Mouse (Mus musculus): ENCODE measurements around the gene Dnah7c. TPM values are rescaled to one million over a fixed set of nuclear protein-coding genes. Genes with fewer than 3 reads are reported as not detected.
"Not testable (repeated sequence)": the region's sequence is repeated elsewhere in the genome, so short reads cannot be mapped to it uniquely, and the experiment has no call there.

The Dnah7c gene
- polyA plus RNA-seq (2015; fragmentation: Nextera tagmentation; extraction: Ambion mirVana), result 0.01 and 0.02 TPM in 2 replicates

GRCm38 (mm10) chr1:46425137-46425925 is at the start of gene Dnah7c:
Gene Dnah7c, plus strand, starts transcription at chr1:46425592.
- no peak for DNase-seq (ENCODE audit: low spot score)
- Histone ChIP-seq H3K4me2 (replicated peaks; ENCODE audit: low read depth) (peak within 1 kb of the TSS; percentile 77), H3K4me3 (ENCODE audit: low read depth, low read length) (peak within 1 kb of the TSS; percentile 39), H3K4me1 (replicated peaks; ENCODE audit: control insufficient read depth, insufficient read depth) (no peaks in the 10 kb centered on the region), H3K27me3 (ENCODE audit: control insufficient read depth, insufficient read depth, low read length) (no peaks in the 10 kb centered on the region), H3K9ac (ENCODE audit: low read length) (peak within 1 kb of the TSS; percentile 51), H3K27ac (replicated peaks) (no peak within 1 kb of the TSS), H3K36me3 (ENCODE audit: control insufficient read depth, insufficient read depth, low read length) (no peaks in the 10 kb centered on the region), H3K9me3 (ENCODE audit: control insufficient read depth, low read length) (no peaks in the 10 kb centered on the region)
- ATAC-seq (ENCODE audit: low FRiP score, low TSS enrichment), result no peak
- no peak for TF ChIP-seq EP300 (optimal IDR thresholded peaks at IDR 0.05)
- TF ChIP-seq CTCF (IDR thresholded peaks at IDR 0.05; ENCODE audit: low read depth), result peak; percentile 50
- WGBS, result 10% methylated on average over 30 of the region's 30 CpGs

DNA sequence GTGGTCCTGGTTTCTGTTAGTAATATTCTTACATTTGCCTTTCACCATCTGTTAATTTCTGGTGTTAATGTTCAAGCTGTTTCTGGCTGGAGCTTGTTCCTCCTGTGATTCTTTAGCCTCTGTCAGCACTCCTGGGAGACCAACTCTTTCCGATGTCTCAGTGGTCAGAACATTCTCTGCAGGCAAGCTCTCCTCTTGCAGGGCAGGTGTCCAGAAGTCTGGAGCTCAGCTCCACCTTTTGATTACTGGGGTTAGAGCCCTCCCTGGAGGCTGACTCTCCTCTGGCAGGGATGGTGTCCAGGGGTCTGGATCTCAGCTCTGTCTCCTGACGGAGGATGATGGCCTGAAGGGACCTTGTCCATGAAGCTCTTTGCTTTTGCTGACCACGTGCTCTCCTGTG is 44.8 kb upstream of the Dnah7c start:
- not testable (repeated sequence) for H3K27me3 ChIP-seq (ENCODE audit: control insufficient read depth, insufficient read depth, low read length); H3K4me2 ChIP-seq (replicated peaks; ENCODE audit: low read depth); H3K27ac ChIP-seq (replicated peaks); H3K4me1 ChIP-seq (replicated peaks; ENCODE audit: control insufficient read depth, insufficient read depth); H3K9ac ChIP-seq (ENCODE audit: low read length); H3K36me3 ChIP-seq (ENCODE audit: control insufficient read depth, insufficient read depth, low read length); H3K9me3 ChIP-seq (ENCODE audit: control insufficient read depth, low read length); H3K4me3 ChIP-seq (ENCODE audit: low read depth, low read length); DNase-seq (ENCODE audit: low spot score); ATAC-seq (ENCODE audit: low FRiP score, low TSS enrichment)
- 93% methylated on average over 3 of the region's 3 CpGs for WGBS

- not testable (repeated sequence) for H3K4me3 ChIP-seq (ENCODE audit: low read depth, low read length); H3K27me3 ChIP-seq (ENCODE audit: control insufficient read depth, insufficient read depth, low read length); H3K27ac ChIP-seq (replicated peaks); ATAC-seq (ENCODE audit: low FRiP score, low TSS enrichment); H3K36me3 ChIP-seq (ENCODE audit: control insufficient read depth, insufficient read depth, low read length); H3K9me3 ChIP-seq (ENCODE audit: control insufficient read depth, low read length); DNase-seq (ENCODE audit: low spot score); H3K4me1 ChIP-seq (replicated peaks; ENCODE audit: control insufficient read depth, insufficient read depth); H3K4me2 ChIP-seq (replicated peaks; ENCODE audit: low read depth); H3K9ac ChIP-seq (ENCODE audit: low read length)
- 70% methylated on average over 2 of the region's 4 CpGs for WGBS
Observed at GRCm38 (mm10) chr1:46394681-46395297, 30.6 kb upstream of the Dnah7c start.

DNA sequence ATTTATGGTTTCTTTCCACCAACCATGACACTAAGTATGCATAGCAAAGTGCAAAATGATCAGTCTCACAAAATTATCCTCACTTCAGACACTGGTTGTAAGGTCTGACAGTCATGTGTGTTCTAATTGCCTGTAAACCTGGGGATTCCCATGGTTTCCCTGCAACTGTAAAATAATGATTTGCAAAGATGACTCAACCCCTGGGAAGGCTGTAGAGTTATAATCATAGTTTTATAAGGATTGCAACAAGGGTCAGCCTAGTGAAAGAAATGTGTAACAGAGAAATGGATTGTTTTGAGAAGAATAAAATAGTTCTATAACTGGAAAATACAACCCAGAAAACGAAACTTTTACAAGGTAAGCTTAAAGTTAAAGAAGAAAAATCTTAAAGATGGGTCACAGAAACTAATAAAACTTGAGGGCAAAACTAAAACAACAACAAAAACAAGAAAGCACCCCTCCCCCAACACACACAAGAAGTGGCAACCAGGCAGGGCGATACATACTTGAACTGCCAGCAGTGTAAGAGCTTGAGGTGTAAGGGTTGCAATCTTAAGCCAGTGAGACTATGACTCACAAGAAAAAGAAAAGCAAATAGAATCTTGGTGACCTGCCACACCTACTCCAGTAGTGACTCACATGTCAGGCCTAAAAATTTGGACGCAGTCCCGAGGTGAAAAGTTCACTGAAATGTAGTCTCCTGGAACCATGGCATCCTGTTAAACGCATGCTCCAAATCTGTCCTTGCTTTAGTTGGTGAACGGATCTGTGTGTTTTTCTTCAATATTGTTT is 16.9 kb upstream of the Dnah7c start:
- H3K4me3 ChIP-seq (ENCODE audit: low read depth, low read length), result no peak overlapping the region
- WGBS, result 58% methylated on average over 6 of the region's 6 CpGs
- ATAC-seq (ENCODE audit: low FRiP score, low TSS enrichment), result peak; percentile 97

GRCm38 (mm10) chr1:46414798-46415197 is 10.6 kb upstream of the Dnah7c start:
- not testable (repeated sequence) for H3K4me3 ChIP-seq (ENCODE audit: low read depth, low read length); DNase-seq (ENCODE audit: low spot score); H3K9ac ChIP-seq (ENCODE audit: low read length); H3K27ac ChIP-seq (replicated peaks); H3K9me3 ChIP-seq (ENCODE audit: control insufficient read depth, low read length); H3K27me3 ChIP-seq (ENCODE audit: control insufficient read depth, insufficient read depth, low read length); H3K4me2 ChIP-seq (replicated peaks; ENCODE audit: low read depth); H3K4me1 ChIP-seq (replicated peaks; ENCODE audit: control insufficient read depth, insufficient read depth); H3K36me3 ChIP-seq (ENCODE audit: control insufficient read depth, insufficient read depth, low read length)
- WGBS, result 69% methylated on average over 7 of the region's 7 CpGs
- ATAC-seq (ENCODE audit: low FRiP score, low TSS enrichment), result peak; percentile 56; the same call in 1 of the 2 replicates

More for the DNA sequence above, 16.9 kb upstream of the Dnah7c start:
- no peaks in the 10 kb centered on the region for H3K4me1 ChIP-seq (replicated peaks; ENCODE audit: control insufficient read depth, insufficient read depth)
- H3K9me3 ChIP-seq (ENCODE audit: control insufficient read depth, low read length), result no peaks in the 10 kb centered on the region
- no peak overlapping the region for H3K27ac ChIP-seq (replicated peaks)
- peak; percentile 54 for DNase-seq (ENCODE audit: low spot score)
- H3K9ac ChIP-seq (ENCODE audit: low read length), result no peak overlapping the region
- peak; percentile 32 for TF ChIP-seq EP300 (optimal IDR thresholded peaks at IDR 0.05)
- TF ChIP-seq CTCF (IDR thresholded peaks at IDR 0.05; ENCODE audit: low read depth), result no peak
- H3K27me3 ChIP-seq (ENCODE audit: control insufficient read depth, insufficient read depth, low read length), result no peaks in the 10 kb centered on the region
- H3K4me2 ChIP-seq (replicated peaks; ENCODE audit: low read depth), result no peak overlapping the region
- H3K36me3 ChIP-seq (ENCODE audit: control insufficient read depth, insufficient read depth, low read length), result no peaks in the 10 kb centered on the region

DNA sequence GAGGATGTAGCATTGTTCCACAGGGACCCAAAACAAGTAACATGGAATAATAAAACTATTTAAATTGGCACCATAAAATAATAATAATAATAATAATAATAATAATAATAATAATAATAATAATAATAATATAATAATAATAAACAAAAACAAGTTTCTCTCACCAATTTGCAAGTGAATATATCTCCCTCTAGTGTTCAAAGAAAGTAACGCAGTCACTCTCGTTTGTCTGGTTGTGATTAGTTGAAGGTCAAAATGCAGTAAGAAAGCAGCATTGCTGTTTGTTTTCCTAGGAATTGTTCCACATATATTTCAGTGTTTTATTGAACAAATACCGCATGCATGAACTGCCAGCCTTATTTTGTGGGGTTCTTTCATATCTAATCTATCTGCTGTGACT is 8.4 kb upstream of the Dnah7c start:
- peak; percentile 70 for TF ChIP-seq CTCF (IDR thresholded peaks at IDR 0.05; ENCODE audit: low read depth)
- not testable (repeated sequence) for H3K27me3 ChIP-seq (ENCODE audit: control insufficient read depth, insufficient read depth, low read length); H3K36me3 ChIP-seq (ENCODE audit: control insufficient read depth, insufficient read depth, low read length); H3K4me2 ChIP-seq (replicated peaks; ENCODE audit: low read depth); H3K4me3 ChIP-seq (ENCODE audit: low read depth, low read length); H3K27ac ChIP-seq (replicated peaks); ATAC-seq (ENCODE audit: low FRiP score, low TSS enrichment); DNase-seq (ENCODE audit: low spot score); H3K4me1 ChIP-seq (replicated peaks; ENCODE audit: control insufficient read depth, insufficient read depth); H3K9me3 ChIP-seq (ENCODE audit: control insufficient read depth, low read length); H3K9ac ChIP-seq (ENCODE audit: low read length)
- WGBS, result 26% methylated on average over 3 of the region's 3 CpGs

DNA sequence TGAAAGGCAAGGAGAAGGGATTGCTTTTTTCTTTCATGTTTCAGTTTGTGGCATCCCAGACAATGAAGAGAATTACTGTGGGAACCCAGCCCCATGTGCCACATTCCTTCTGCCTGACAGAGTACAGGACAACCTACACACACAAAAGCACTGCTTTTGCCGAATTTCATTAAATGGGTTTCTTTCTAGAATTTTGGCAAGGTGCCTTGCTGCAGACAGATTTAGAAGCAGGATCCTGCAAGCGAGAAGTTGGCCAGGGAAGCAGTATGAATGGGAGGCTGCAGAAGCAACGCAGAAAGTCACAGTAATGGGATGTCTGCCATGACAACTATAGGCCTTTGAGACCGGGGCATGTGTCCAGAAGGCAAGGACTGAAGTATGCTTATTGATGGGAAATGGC is 6.4 kb upstream of the Dnah7c start:
- not testable (repeated sequence) for DNase-seq (ENCODE audit: low spot score); H3K4me1 ChIP-seq (replicated peaks; ENCODE audit: control insufficient read depth, insufficient read depth); H3K9ac ChIP-seq (ENCODE audit: low read length); H3K36me3 ChIP-seq (ENCODE audit: control insufficient read depth, insufficient read depth, low read length); H3K4me3 ChIP-seq (ENCODE audit: low read depth, low read length); H3K4me2 ChIP-seq (replicated peaks; ENCODE audit: low read depth); ATAC-seq (ENCODE audit: low FRiP score, low TSS enrichment); H3K9me3 ChIP-seq (ENCODE audit: control insufficient read depth, low read length); H3K27ac ChIP-seq (replicated peaks); H3K27me3 ChIP-seq (ENCODE audit: control insufficient read depth, insufficient read depth, low read length)
- WGBS, result 48% methylated on average over 3 of the region's 4 CpGs
